Mouse (Mus musculus) spleen, adult 2 months (tissue): ENCODE data around the gene Henmt1.

Experiments
- CTCF ChIP-seq: fragments of 200-500 bp; IDR thresholded peaks from 2 replicates; pipeline ENCODE4 v1.5.1; 2011; ENCODE audit warnings: mild to moderate bottlenecking, inconsistent platforms; ENCODE audit not compliant: insufficient read depth, insufficient read length, insufficient replicate concordance; ENCODE audit errors: extremely low read depth
- POLR2A ChIP-seq: fragments of 200-500 bp; IDR thresholded peaks from 2 replicates; pipeline ENCODE4 v1.6.1; 2011; ENCODE audit warnings: low read depth, low read length, inconsistent platforms

DNA sequence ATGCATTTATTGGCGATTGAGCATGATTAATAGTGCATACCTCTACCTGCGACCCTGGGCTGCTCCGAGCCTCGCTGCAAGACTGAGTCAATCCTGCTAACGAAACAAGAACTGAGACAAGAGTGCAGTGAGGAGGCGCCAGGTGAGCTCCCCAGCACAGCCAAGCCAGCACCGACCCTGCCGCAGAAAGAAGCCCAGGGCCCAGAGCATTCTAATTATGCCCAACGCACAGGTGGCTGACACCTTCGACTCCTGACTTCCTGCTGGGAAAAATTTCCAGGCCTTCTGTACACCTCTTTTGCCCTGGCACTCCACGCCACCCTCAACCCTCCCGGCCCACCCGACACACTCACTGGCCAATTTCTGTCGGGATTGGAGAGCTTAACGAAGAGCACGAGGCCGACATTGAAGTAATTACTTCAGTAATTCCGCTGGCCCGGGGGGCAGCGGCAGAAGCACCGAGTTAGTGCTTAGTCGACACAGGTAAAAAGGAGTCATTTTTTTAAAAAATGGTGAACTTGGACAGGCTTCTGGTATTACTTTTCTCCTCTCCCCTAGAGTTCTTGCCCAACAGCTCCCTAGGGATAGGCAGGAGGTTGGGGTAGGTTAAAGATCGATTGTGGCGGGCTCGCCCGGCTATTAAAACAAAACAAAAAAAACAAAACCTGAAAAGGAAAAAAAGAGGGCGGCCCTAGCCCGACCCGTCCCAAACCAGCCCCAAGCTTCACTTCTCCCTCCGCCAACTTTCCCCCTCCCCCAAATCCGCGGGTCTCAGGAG, 29.2 kb upstream of the Henmt1 start:
- TF ChIP-seq CTCF (no peak), POLR2A (no peak)
